In the genomic region with DNA sequence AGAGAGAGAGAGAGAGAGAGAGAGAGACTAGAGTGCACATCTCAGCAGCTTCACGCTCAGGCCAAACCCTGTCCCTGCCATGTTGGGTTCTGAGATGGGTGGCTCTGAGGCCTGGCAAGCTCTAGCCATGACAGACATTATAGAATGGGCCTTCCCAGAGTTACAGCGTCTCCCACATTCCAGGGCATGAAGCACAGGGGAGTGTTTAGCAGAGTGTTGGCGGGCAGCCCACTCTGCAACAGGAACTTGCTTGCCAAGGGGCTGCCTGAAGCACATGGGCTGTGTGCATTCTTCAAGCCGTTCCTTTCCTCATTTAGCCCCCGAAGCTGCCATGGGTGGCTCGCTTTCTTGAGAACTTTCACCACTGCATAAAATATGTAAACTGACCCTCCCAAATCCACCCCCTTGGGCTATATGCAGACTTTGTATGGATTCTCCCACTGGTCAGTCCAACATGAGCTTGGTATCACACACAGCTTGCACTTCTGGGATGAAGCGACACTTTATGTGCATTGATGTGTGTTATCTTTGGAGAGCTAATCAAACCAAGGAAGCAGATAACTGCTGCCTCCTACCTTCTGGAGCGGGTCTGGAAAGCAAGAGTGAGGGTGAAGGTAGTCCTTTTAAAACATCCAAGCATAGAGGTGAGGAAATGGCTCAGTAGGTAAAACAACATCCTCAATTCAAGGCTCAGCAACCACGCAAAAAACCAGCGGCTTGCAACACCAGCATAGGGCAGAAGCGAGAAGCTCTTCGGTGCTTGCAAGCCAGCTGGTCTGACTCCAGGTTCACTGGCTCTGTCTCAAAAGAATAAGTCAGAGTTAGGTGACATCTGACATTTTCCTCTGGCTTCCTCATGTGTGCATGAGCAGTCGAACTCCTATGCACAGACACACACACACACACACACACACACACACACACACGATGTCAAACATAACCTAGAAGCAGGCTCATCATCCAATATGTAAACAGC, we compare ENCODE assay signal across 8 mouse cellular contexts.
DNase-seq lines count a peak whose midpoint lies in the region; ATAC-seq and TF ChIP-seq lines count a peak whose summit lies in the region.

No protein-coding gene starts in this region.

- intact Hi-C loops in left cerebral cortex, postnatal 25 days (cut with DNase I) = no loop called here

- no peak overlapping the region for H3K4me3 ChIP-seq in hindbrain, embryonic 14.5 days (replicated peaks; ENCODE audit: low read length)
- H3K4me3 ChIP-seq in cerebellum, adult 2 months (replicated peaks; ENCODE audit: insufficient read depth, low read depth, low read length) = no peak overlapping the region

- H3K4me2 ChIP-seq in hindbrain, embryonic 14.5 days (replicated peaks) = no peak overlapping the region

- peak; percentile 70; the same call in 1 of the 2 replicates for ATAC-seq in hindbrain, embryonic 14.5 days (ENCODE audit: low FRiP score)
- ATAC-seq in erythroblast, adult 5-6 weeks (replicated peaks; ENCODE audit: low FRiP score, poor library complexity, severe bottlenecking) = no peak

- H3K27ac ChIP-seq in hindbrain, embryonic 14.5 days = peak overlapping the region; percentile 4; the same call in 1 of the 2 replicates
- H3K27ac ChIP-seq in cerebellum, adult 2 months (ENCODE audit: insufficient read depth, low read length) = no peak overlapping the region

- H3K27me3 ChIP-seq in hindbrain, embryonic 14.5 days (ENCODE audit: control insufficient read depth, insufficient read depth, low read length) = no peaks in the 10 kb centered on the region
- no peaks in the 10 kb centered on the region for H3K27me3 ChIP-seq in cerebellum, adult 2 months (ENCODE audit: control insufficient read depth, insufficient read depth, low read length)

- no peaks in the 10 kb centered on the region for H3K36me3 ChIP-seq in hindbrain, embryonic 14.5 days (replicated peaks; ENCODE audit: control insufficient read depth, insufficient read depth)

- no peak for TF ChIP-seq CTCF in cerebellum, adult 2 months (IDR thresholded peaks at IDR 0.05; ENCODE audit: borderline replicate concordance, insufficient read depth, low read depth, low read length)

- no peaks in the 10 kb centered on the region for H3K9me3 ChIP-seq in hindbrain, embryonic 14.5 days (ENCODE audit: control insufficient read depth, low read length)

- WGBS in hindbrain, embryonic 14.5 days = 75% methylated on average over 14 of the region's 14 CpGs
- WGBS in cerebellum, adult 2 months = 29% methylated on average over 14 of the region's 14 CpGs

- no peak for TF ChIP-seq POLR2A in cerebellum, adult 2 months (IDR thresholded peaks at IDR 0.05; ENCODE audit: borderline replicate concordance, insufficient read depth, low read length)

- no peaks in the 10 kb centered on the region for H3K4me1 ChIP-seq in hindbrain, embryonic 14.5 days (replicated peaks; ENCODE audit: control insufficient read depth, insufficient read depth, low read length)
- H3K4me1 ChIP-seq in cerebellum, adult 2 months (ENCODE audit: control insufficient read depth, insufficient read depth, low read length) = no peaks in the 10 kb centered on the region

- no peak overlapping the region for H3K9ac ChIP-seq in hindbrain, embryonic 14.5 days

- peak; percentile 25 for DNase-seq in urinary bladder, postnatal 10 days (ENCODE audit: low spot score)
- DNase-seq in urinary bladder, adult 2 months (ENCODE audit: low spot score) = no peak
- peak; percentile 62 for DNase-seq in gastrocnemius, postnatal 10 days
- DNase-seq in hindbrain, embryonic 14.5 days (ENCODE audit: low spot score) = no peak
- peak; percentile 16 to 41 for DNase-seq in left cerebral cortex, postnatal 25 days (ENCODE audit: low spot score in 2 of 2)
- DNase-seq in right cerebral cortex, adult 2 months (ENCODE audit: low spot score in 2 of 2) = peak; percentile 10 to 31
- no peak for DNase-seq in cerebellum, adult 2 months

Comparison
In these comparisons a context has a peak if more than half of its experiments do, and no peak if none do; other contexts are left out.
1. DNase-seq: peak in urinary bladder, postnatal 10 days (single experiment), gastrocnemius, postnatal 10 days (single experiment), left cerebral cortex, postnatal 25 days (2 of 2) and right cerebral cortex, adult 2 months (2 of 2); none in urinary bladder, adult 2 months (single experiment), hindbrain, embryonic 14.5 days (single experiment) and cerebellum, adult 2 months (0 of 2).